Mouse (Mus musculus) intestine, embryonic 16.5 days (tissue): ENCODE measurements around the gene Cdk6. TPM values are rescaled to one million over a fixed set of nuclear protein-coding genes. Genes with fewer than 3 reads are reported as not detected.
A peak's percentile ranks its signal among the peaks of the same experiment; 100 is the strongest.
"Not testable (repeated sequence)": the region's sequence is repeated elsewhere in the genome, so short reads cannot be mapped to it uniquely, and the experiment has no call there.

ENCODE experiments used
- ATAC-seq: fragments of 200-750 bp; cut with Nextera tagmentation; 2 replicates; pipeline ENCODE4 v1.8.0; 2017; ENCODE audit warnings: moderate TSS enrichment, moderate library complexity
- H3K27ac ChIP-seq: fragments of 300-500 bp; sonication (generic); 2 replicates; pipeline ENCODE4 v1.5.1; 2014; ENCODE audit warnings: mild to moderate bottlenecking, low read length
- H3K27me3 ChIP-seq: fragments of 300-500 bp; sonication (generic); replicated peaks from 2 replicates; pipeline ENCODE4 v1.6.1; 2014; ENCODE audit warnings: low read length, control low read depth, mixed read lengths; ENCODE audit not compliant: control insufficient read depth, insufficient read depth
- H3K36me3 ChIP-seq: fragments of 300-500 bp; sonication (generic); 2 replicates; pipeline ENCODE4 v1.6.1; 2014; ENCODE audit warnings: low read length, control low read depth; ENCODE audit not compliant: control insufficient read depth, insufficient read depth
- H3K4me1 ChIP-seq: fragments of 300-500 bp; sonication (generic); 2 replicates; pipeline ENCODE4 v1.6.1; 2014; ENCODE audit warnings: low read length, control low read depth, mixed read lengths; ENCODE audit not compliant: control insufficient read depth, insufficient read depth
- H3K4me2 ChIP-seq: fragments of 300-500 bp; sonication (generic); 2 replicates; pipeline ENCODE4 v1.6.1; 2014; ENCODE audit warnings: low read depth, low read length, control low read depth
- H3K4me3 ChIP-seq: fragments of 300-500 bp; sonication (generic); 2 replicates; pipeline ENCODE4 v1.5.1; 2014; ENCODE audit warnings: mild to moderate bottlenecking, low read length
- H3K9ac ChIP-seq: fragments of 300-500 bp; sonication (generic); 2 replicates; pipeline ENCODE4 v1.6.1; 2014; ENCODE audit warnings: low read depth, low read length
- H3K9me3 ChIP-seq: fragments of 300-500 bp; sonication (generic); 2 replicates; pipeline ENCODE4 v1.6.1; 2016; ENCODE audit warnings: low read length, control low read depth; ENCODE audit not compliant: control insufficient read depth
- WGBS: fragments of 180-500 bp; shearing (Covaris S2); extraction: QIAGEN DNeasy Blood & Tissue Kit; methylation state at CpG from one replicate; pipeline ENCODE4 v1.1.7; 2014; 5-methylcytosine and 5-hydroxymethylcytosine counted together
- polyA plus RNA-seq: library from polyadenylated mRNA; unstranded; fragments of >200 nt; fragmentation: Nextera tagmentation; extraction: Ambion mirVana; gene quantifications from 2 replicates; pipeline ENCODE4 v1.2.1, GENCODE M21; 2015

The Cdk6 gene
- polyA plus RNA-seq, 1 experiment from 2014 or later, result 20.9 TPM

- peak overlapping the region; percentile 95 for H3K4me2 ChIP-seq
- H3K27me3 ChIP-seq, result no peaks in the 10 kb centered on the region
- H3K27ac ChIP-seq, result peak overlapping the region; percentile 86
- peak; percentile 50 for ATAC-seq
- under 1% methylated on average over 46 of the region's 46 CpGs for WGBS
- H3K9me3 ChIP-seq, result no peaks in the 10 kb centered on the region
- peak overlapping the region; percentile 86 for H3K9ac ChIP-seq
- no peaks in the 10 kb centered on the region for H3K4me1 ChIP-seq
- H3K4me3 ChIP-seq, result peak overlapping the region; percentile 78
- H3K36me3 ChIP-seq, result no peaks in the 10 kb centered on the region
Measured at GRCm38 (mm10) chr5:3342771-3343565, 1.7 kb downstream of the Cdk6 start.

GRCm38 (mm10) chr5:3343566-3344080 lies 2.3 kb downstream of the Cdk6 start:
- no peaks in the 10 kb centered on the region for H3K36me3 ChIP-seq
- ATAC-seq, result peak; percentile 76
- peak overlapping the region; percentile 95 for H3K4me2 ChIP-seq
- H3K27ac ChIP-seq, result peak overlapping the region; percentile 86
- H3K9me3 ChIP-seq, result no peaks in the 10 kb centered on the region
- H3K9ac ChIP-seq, result peak overlapping the region; percentile 86
- no peaks in the 10 kb centered on the region for H3K4me1 ChIP-seq
- peak overlapping the region; percentile 78 for H3K4me3 ChIP-seq
- H3K27me3 ChIP-seq, result no peaks in the 10 kb centered on the region
- under 1% methylated on average over 37 of the region's 37 CpGs for whole genome bisulfite sequencing

- Histone ChIP-seq H3K4me2 (peak overlapping the region; percentile 95), H3K27ac (peak overlapping the region; percentile 86), H3K36me3 (no peaks in the 10 kb centered on the region), H3K9me3 (no peaks in the 10 kb centered on the region), H3K27me3 (no peaks in the 10 kb centered on the region), H3K9ac (peak overlapping the region; percentile 86), H3K4me3 (peak overlapping the region; percentile 78), H3K4me1 (no peaks in the 10 kb centered on the region)
- 0% methylated on average over 57 of the region's 58 CpGs for WGBS
- peak; percentile 77 for ATAC-seq
Measured at GRCm38 (mm10) chr5:3344081-3344631, 2.9 kb downstream of the Cdk6 start.

- H3K4me1 ChIP-seq, ATAC-seq, H3K4me2 ChIP-seq, H3K9ac ChIP-seq, H3K9me3 ChIP-seq, H3K36me3 ChIP-seq, H3K27ac ChIP-seq, H3K27me3 ChIP-seq, H3K4me3 ChIP-seq: not testable (repeated sequence)
- 28% methylated on average over 4 of the region's 4 CpGs for WGBS
Measured at GRCm38 (mm10) chr5:3345540-3345939, 4.3 kb downstream of the Cdk6 start.

GRCm38 (mm10) chr5:3349393-3349792 lies 8.1 kb downstream of the Cdk6 start:
- ATAC-seq, H3K9me3 ChIP-seq, H3K4me2 ChIP-seq, H3K4me3 ChIP-seq, H3K9ac ChIP-seq, H3K27ac ChIP-seq, H3K4me1 ChIP-seq, H3K27me3 ChIP-seq, H3K36me3 ChIP-seq: not testable (repeated sequence)
- 59% methylated on average over 4 of the region's 4 CpGs for WGBS

- WGBS, result 71% methylated on average over 4 of the region's 4 CpGs
- H3K4me1 ChIP-seq, H3K27ac ChIP-seq, ATAC-seq, H3K27me3 ChIP-seq, H3K9me3 ChIP-seq, H3K9ac ChIP-seq, H3K4me3 ChIP-seq, H3K36me3 ChIP-seq, H3K4me2 ChIP-seq: not testable (repeated sequence)
Measured at GRCm38 (mm10) chr5:3351836-3352235, 10.6 kb downstream of the Cdk6 start.

- no peaks in the 10 kb centered on the region for H3K27me3 ChIP-seq
- H3K9ac ChIP-seq, result no peak overlapping the region
- 96% methylated on average over 3 of the region's 3 CpGs for WGBS
- no peak overlapping the region for H3K27ac ChIP-seq
- ATAC-seq, result no peak
- no peaks in the 10 kb centered on the region for H3K9me3 ChIP-seq
- H3K4me2 ChIP-seq, result no peak overlapping the region
- H3K4me1 ChIP-seq, result no peaks in the 10 kb centered on the region
- H3K36me3 ChIP-seq, result no peaks in the 10 kb centered on the region
- no peak overlapping the region for H3K4me3 ChIP-seq
Measured at GRCm38 (mm10) chr5:3352314-3352713, 11.0 kb downstream of the Cdk6 start.

- no peak overlapping the region for H3K4me3 ChIP-seq
- no peak overlapping the region for H3K9ac ChIP-seq
- whole genome bisulfite sequencing, result 81% methylated on average over 3 of the region's 3 CpGs
Measured at GRCm38 (mm10) chr5:3352827-3353226, 11.5 kb downstream of the Cdk6 start.

GRCm38 (mm10) chr5:3354307-3354706 lies 13.0 kb downstream of the Cdk6 start:
- no peak for ATAC-seq
- Histone ChIP-seq H3K9ac (no peak overlapping the region), H3K36me3 (no peaks in the 10 kb centered on the region), H3K9me3 (no peaks in the 10 kb centered on the region), H3K4me1 (peaks cover 3% of the 10 kb centered on the region; the same call in 1 of the 2 replicates), H3K27ac (no peak overlapping the region), H3K4me3 (no peak overlapping the region), H3K4me2 (no peak overlapping the region), H3K27me3 (no peaks in the 10 kb centered on the region)
- WGBS, result 84% methylated on average over 5 of the region's 5 CpGs

More at GRCm38 (mm10) chr5:3352827-3353226, 11.5 kb downstream of the Cdk6 start:
- Histone ChIP-seq H3K4me2 (no peak overlapping the region), H3K27ac (no peak overlapping the region), H3K4me1 (no peaks in the 10 kb centered on the region), H3K27me3 (no peaks in the 10 kb centered on the region), H3K36me3 (no peaks in the 10 kb centered on the region), H3K9me3 (no peaks in the 10 kb centered on the region)
- ATAC-seq, result no peak
